Mouse (Mus musculus): ENCODE measurements around the gene Fhl4.

Gene Fhl4

DNA sequence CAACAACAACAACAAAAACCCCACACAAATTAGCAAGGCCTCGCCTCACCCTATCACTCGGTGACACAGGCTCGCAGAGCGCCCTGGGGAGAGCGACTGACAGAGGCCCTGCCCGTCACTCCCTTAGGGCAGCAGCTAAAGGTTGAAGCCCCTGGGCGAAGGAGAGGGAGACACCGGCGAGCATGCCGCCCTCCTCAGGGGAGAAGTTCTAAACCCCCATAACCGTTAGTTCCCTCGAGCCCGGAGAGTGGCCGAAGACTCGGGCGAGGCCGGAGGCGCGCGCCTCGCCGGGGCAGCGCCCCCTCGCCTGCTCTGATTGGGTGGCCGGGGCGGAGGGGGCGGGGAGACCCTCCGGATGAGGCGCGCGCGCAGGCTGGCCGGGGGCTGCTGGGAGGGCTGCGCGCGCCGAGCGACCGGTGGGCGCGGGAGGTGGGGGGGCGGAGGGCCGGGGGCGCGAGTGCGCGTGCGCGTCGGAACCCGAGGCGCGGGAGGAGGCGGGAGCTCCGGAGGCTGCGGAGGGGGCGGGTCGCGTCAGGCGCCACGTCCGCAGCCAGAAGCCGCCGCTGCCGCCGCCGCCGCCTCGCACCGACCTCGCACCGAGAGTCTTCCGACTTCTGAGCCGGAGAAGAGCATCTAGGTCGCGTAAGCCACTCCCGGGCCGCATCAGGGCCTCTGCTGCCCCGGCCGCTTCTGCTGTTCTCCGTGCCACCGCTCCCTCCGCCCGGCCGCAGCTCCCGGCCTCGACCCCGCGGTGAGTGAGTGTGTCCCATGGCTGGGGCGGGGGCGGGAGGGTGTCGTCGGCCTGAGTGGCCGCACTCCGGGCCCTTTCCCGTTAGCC is at the start of gene Fhl4, which contains the start of gene Tmem263:
Gene Fhl4, minus strand, starts transcription at position 249 of the 838 bp plus-strand sequence.
Gene Tmem263, plus strand, starts transcription at position 381 of the 838 bp plus-strand sequence.
- in situ Hi-C loops (cut with MseI, MboI): no loop called here

DNA sequence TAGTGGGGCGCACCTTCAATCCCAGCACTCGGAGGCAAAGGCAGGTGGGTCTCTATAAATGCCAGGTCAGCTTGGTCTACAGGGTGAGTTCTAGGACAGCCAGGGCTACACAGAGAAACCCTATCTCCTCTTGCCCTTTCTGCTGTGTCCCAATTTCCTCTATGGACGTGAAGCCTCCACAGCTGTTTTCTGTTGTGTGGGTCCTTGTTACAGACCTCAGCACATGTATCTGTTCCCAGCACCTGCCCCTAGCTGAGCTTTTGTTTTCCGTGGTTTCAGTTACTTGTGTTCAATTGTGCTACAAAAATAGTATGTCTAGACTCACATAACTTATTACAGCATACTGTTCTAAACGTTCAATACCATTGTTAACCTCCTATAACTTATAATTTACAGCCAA is 46.9 kb upstream of the Fhl4 start:
- in situ Hi-C loops (cut with MseI, MboI): no loop called here

- in situ Hi-C loops (cut with MseI, MboI): no loop called here
Measured at GRCm38 (mm10) chr10:85146282-85146681, 44.0 kb upstream of the Fhl4 start.

DNA sequence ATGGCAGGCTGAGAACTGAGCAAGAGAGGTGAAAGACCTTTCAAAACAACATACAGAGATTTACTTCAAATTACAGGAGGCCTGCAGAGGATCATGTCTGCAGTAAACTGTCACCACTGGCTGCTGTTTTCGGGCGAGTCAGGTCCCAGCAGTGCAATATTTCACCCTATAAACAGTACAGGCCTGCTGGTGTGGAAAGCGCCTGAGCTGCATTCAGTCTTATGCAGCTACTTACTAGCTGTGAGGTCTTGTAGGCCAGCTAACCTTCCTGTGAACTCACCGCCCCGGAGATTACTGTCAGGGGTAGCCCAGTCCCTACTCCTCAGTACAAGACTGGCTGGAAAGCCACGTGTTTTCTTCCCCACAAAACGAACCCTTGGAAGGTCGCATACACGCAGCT is 39.2 kb upstream of the Fhl4 start:
- in situ Hi-C loops (cut with MseI, MboI): no loop called here

GRCm38 (mm10) chr10:85136573-85136972 is 34.3 kb upstream of the Fhl4 start:
- in situ Hi-C loops (cut with MseI, MboI): no loop called here

GRCm38 (mm10) chr10:85128453-85128852 is 26.2 kb upstream of the Fhl4 start:
- in situ Hi-C loops (cut with MseI, MboI): no loop called here

DNA sequence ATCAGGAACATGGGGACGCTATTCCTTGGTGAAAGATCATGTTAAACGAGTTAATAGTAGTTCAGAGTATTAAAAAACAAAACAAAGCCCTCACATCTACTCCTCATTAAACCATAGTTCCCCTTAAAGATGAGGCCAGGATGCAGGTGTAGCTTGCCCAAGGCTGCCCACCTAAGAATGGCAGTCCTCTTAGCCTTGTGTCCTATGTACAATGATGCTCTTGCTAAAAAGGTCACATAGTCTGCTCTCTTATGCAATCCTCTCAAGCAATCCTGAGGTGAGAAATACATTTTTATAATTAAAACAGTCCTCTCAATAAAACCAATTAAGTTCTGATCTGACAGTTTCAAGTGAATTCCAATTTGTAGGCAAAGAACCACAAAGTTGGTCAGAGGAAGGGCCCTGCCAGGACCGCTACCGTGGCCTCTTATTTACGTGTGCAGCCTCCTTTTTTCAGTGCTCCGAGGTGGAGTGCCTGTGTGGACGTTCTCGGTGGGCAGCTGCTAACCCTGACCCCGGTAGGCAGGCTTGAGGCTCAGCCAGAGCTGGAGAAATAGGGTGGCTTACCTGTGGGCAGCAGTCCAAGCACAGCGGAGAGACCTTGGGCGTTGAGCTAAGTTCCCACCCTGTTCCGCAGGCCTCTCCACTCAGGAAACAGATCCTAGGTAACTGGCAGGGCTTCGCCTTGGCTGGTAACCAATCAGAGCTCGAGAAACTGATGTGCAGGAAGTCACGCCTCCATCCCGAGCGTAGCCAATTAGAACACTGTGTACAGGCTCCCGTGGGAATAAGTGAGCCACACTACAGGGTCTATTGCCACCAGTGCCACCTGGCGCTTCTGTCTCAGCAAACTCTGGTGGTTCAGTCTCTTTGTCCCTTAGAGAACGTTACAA is 25.3 kb upstream of the Fhl4 start, which contains the start of gene Mterf2:
Gene Mterf2, minus strand, starts transcription at position 633 of the 893 bp plus-strand sequence.
- in situ Hi-C loops (cut with MseI, MboI): no loop called here

DNA sequence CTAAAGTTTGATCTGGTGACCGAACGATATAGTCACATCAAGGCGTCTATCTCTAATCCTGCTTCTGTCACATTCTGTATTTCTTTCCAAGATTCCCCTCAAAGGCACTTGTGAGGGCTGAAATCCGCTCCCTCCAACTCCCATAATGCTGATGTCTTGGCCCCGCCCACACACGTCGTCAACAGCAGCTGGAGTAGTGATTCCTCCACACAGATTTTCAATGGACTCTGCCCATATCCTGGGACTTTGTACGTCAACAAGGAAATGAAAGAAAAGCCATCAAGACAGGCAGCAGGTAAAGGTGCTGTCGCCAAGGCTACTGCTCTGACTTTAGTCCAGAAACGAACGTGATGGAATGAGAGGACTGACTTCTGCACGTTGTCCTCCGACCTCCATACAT is 22.9 kb upstream of the Fhl4 start:
- in situ Hi-C loops (cut with MseI, MboI): no loop called here

DNA sequence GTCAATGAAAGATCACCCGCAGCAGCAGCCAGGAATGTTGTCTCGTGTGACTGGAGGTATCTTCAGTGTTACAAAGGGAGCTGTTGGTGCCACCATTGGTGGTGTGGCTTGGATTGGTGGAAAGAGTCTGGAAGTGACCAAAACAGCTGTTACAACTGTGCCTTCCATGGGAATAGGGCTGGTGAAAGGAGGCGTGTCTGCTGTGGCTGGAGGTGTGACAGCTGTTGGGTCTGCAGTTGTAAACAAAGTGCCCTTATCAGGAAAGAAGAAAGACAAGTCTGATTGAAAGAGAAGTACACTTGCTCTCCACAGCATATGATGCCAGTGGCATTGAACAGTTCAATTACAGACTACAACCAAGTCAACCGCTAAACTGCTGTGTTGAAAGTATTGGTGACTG is 12.1 kb upstream of the Fhl4 start:
- in situ Hi-C loops (cut with MseI, MboI): no loop called here

- in situ Hi-C loops (cut with MseI, MboI): no loop called here
Measured at GRCm38 (mm10) chr10:85103085-85103885, 990 bp upstream of the Fhl4 start.

DNA sequence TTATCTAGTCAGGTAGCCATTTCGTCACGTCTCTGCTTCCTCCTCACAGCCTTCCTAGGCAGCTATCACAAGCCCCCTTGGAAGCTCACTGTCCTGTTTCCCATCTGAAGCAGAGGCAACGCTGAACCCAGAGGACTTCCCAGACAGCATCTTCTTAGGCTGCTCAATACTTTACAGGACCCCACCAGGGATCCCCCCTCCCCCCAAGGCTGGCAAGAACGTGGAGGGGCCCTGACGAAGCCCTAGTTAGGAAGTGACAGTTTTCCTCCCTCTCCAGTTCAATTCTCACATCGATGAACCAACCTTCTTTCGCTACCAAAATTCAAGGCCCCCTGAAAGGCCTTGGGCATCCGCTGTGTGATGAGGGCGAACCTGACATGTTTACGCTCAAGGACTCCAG is 454 bp downstream of the Fhl4 start:
- in situ Hi-C loops (cut with MseI, MboI): no loop called here

DNA sequence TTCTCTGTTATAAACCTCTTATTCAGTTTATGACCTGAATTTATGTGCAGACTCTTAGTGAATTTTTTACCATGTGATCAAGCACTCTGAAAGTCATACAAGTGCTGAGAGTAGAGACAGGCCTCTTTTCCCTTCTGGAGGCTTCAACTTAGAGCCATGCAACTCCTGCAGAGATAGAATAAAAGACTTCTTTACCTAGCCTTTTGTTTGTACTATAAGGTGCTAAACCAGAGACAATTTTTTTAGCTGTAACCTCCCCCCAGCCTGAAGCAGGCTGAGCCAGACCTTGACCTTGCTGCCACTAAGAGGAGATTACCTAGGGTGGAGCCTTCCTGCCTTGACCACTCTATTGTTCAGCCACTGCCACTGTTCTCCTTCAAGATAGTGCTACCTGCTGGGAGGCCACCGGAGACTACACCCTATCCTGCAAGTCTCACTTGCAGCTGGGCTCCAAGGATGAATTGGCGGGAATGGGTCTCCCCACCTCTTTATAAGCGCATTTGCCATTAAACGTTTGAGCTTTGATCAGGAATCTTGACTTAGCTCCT is 30.6 kb downstream of the Fhl4 start:
- in situ Hi-C loops (cut with MseI, MboI): no loop called here

DNA sequence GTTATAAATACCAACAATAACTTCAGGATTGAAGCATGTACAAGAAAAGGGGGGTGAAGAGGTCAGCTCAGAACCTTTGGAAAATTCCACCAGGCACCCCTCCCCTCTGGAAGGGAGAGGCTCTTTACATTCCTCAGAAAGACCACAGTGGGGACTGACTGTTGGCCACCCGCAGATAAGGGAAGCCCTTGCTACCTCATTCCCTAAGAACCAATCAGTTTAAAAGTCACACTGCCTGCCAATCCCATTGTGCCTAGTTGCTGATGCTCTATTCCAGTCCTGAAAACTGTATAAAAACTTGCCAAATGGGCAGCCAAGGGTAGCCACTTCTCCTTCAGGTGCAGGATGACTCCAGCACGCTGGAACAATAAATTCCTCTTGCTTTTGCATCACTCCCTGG is 47.4 kb downstream of the Fhl4 start:
- in situ Hi-C loops (cut with MseI, MboI): no loop called here

DNA sequence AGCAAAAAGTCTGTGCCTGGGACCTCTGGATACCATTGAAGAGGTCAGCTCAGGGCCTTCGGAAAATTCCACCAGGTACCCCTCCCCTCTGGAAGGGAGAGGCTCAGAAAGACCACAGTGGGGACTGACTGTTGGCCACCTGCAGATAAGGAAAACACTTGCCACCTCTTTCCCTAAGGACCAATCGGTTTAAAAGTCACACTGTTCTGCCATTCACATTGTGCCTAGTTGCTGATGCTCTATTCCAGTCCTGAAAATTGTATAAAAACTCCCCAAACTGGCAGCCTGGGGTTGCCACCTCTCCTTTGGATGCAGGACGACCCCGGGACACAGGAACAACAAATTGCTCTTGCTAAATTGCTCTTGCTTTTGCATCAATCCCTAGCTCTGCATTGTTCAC is 49.8 kb downstream of the Fhl4 start:
- in situ Hi-C loops (cut with MseI, MboI): no loop called here

GRCm38 (mm10) chr10:85050668-85051208 is 51.6 kb downstream of the Fhl4 start:
- in situ Hi-C loops (cut with MseI, MboI): no loop called here

- in situ Hi-C loops (cut with MseI, MboI): no loop called here
Measured at GRCm38 (mm10) chr10:85048008-85048407, 54.3 kb downstream of the Fhl4 start.

- in situ Hi-C loops (cut with MseI, MboI): no loop called here
Measured at GRCm38 (mm10) chr10:85046585-85046984, 55.7 kb downstream of the Fhl4 start.
